Mouse (Mus musculus) fibroblast of lung, adult 2 months (primary cell): Measurements from ENCODE around the gene Cyp3a57.
"Not testable (repeated sequence)": the region's sequence is repeated elsewhere in the genome, so short reads cannot be mapped to it uniquely, and the experiment has no call there.

ENCODE experiments used
- DNase-seq: peaks from one replicate; pipeline ENCODE4 v3.0.0-alpha.2; 2011; ENCODE audit warnings: low read depth

Gene Cyp3a57

GRCm38 (mm10) chr5:145344941-145345340 is at the start of gene Cyp3a57:
TSS of gene Cyp3a57 (plus strand) at chr5:145345279.
- DNase-seq: no peak

DNA sequence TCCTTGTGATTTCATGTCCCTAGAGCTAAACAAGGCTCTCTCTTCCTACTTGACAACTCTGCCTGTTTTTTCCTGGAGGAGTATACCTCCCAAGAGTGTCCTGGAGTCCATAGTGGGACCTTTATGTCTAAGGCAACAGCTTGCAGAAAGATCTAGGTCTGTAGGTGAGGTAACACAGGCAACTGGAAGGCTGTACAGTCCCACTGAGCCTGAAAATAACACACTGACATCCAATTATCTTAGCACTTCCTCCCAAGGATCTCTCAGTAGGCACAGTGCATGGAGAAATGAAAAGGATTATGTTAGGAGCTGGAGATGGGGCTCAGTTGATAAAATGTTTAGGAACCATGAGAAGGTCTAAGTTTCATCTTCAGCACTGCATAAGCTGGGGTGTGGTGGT is 44.6 kb upstream of the Cyp3a57 start:
- DNase-seq: no peak

- not testable (repeated sequence) for DNase-seq
These were observed 43.3 kb upstream of the Cyp3a57 start for GRCm38 (mm10) chr5:145301796-145302195.

DNA sequence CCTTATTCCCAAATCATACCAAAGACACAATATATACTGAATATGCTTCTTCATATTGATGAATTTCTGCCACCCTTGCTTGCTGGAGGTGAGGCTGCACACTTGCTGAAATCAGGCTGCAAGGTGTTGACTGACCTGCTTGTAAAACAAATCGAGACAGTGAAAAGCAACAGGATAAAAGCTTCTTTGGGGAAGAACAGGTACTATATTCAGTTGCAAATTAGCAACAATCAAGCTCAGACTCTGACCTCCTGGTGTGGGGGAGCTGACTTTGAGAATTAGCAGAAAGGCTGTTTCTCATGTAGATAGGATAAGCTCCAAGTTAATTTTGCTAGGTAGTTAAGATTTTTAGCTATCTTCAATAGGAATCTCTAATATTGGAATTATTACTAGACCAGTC is 42.7 kb upstream of the Cyp3a57 start:
- DNase-seq: no peak

- DNase-seq: not testable (repeated sequence)
These were observed 38.1 kb upstream of the Cyp3a57 start for GRCm38 (mm10) chr5:145306953-145307352.

GRCm38 (mm10) chr5:145307811-145308210 is 37.3 kb upstream of the Cyp3a57 start:
- not testable (repeated sequence) for DNase-seq

GRCm38 (mm10) chr5:145313845-145314244 is 31.2 kb upstream of the Cyp3a57 start:
- no peak for DNase-seq

DNA sequence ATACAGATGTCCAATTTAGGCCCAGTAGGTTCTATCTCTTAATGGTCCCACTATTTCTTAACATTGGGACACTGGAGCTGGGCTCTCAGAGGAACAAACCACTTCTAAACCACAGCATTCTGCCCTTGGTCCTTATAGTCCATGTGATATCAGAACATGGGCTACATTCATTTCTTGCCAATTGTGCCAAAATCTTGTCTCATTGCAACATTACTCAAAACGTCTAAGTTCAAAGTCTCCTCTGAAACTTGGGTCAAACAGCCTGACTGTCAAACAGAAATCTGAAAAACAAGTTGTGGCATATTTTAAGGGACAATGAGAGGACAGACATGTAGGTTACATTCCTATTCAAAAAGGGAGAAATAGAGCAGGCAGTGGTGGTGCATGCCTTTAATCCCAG is 27.9 kb upstream of the Cyp3a57 start:
- DNase-seq: no peak

GRCm38 (mm10) chr5:145338756-145339155 is 6.3 kb upstream of the Cyp3a57 start:
- not testable (repeated sequence) for DNase-seq

- DNase-seq: no peak
These were observed 4.6 kb downstream of the Cyp3a57 start for GRCm38 (mm10) chr5:145349697-145350096.

GRCm38 (mm10) chr5:145353081-145353480 is 8.0 kb downstream of the Cyp3a57 start:
- DNase-seq: no peak

GRCm38 (mm10) chr5:145415416-145415815 is 70.3 kb downstream of the Cyp3a57 start:
- DNase-seq: not testable (repeated sequence)

DNA sequence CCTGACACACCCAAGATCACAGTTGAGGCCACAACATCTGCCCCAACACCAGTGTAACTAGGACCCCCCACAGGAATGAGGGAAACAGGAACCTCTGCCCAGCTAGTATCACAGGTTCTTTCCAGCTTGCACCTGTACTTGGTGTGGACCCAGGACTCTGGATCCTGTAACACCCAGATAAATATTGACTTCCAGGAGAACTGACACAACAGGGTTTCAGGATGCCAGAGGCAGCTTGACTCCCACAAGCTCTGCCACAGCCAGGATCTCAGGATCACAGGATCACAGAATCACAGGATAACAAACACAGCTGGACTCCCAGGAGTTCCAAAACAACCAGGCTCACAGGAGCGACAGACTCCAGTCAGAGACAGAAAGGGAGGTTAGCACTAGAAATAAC is 77.2 kb downstream of the Cyp3a57 start:
- DNase-seq: no peak

DNA sequence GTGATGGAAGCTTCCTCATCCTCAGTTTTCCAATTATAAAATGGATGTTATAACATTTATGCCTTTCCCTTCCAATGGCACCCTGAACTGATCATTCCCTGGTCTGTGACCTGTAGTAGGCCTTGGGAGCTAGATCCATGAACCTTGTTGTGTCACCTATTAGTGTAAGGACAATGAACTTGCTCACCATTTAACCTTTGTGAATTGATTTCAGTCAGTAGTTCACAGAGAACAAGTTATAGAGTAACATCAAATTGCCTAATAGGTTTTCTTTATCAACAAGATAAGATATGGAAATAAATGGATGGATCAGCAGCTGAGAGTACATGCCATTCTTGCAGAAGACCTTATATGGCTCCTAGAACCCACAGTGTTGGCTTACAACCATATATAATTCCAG is 85.9 kb downstream of the Cyp3a57 start:
- DNase-seq: no peak

GRCm38 (mm10) chr5:145433688-145434087 is 88.6 kb downstream of the Cyp3a57 start:
- no peak for DNase-seq
